In genomic region chr17:87202490-87202889, GRCm38 (mm10) we compare ENCODE assay signal across 9 mouse cellular contexts.
DNase-seq lines count a peak whose midpoint lies in the region; ATAC-seq lines count a peak whose summit lies in the region.
"Had no signal": no experiment of that assay in that cellular context is flagged by ENCODE, and none has a peak within 500 bp of the region (broad histone marks: within the 10 kb centered on the region; RNA-seq: fewer than 3 reads in every experiment).

No protein-coding gene starts in this region.

- peak overlapping the region; percentile 3; the same call in 1 of the 2 replicates for H3K9ac ChIP-seq in hindbrain, embryonic 16.5 days (ENCODE audit: low read depth, low read length)
- H3K9ac ChIP-seq in liver, embryonic 11.5 days (ENCODE audit: low read depth, low read length) = no peak overlapping the region
- H3K9ac ChIP-seq in neural tube, embryonic 13.5 days = 0 out of 2 replicates have a peak overlapping the region, but pooled peaks have one; percentile 43
- H3K9ac ChIP-seq: neural tube, embryonic 12.5 days had no signal

- H3K4me2 ChIP-seq in hindbrain, embryonic 16.5 days (ENCODE audit: low read length) = no peak overlapping the region
- no peak overlapping the region for H3K4me2 ChIP-seq in liver, embryonic 11.5 days
- H3K4me2 ChIP-seq in neural tube, embryonic 13.5 days = no peak overlapping the region
- H3K4me2 ChIP-seq: neural tube, embryonic 12.5 days had no signal

- no peaks in the 10 kb centered on the region for H3K9me3 ChIP-seq in hindbrain, embryonic 16.5 days (ENCODE audit: control insufficient read depth, low read length)
- no peaks in the 10 kb centered on the region for H3K9me3 ChIP-seq in liver, embryonic 11.5 days (ENCODE audit: control insufficient read depth, low read length)
- H3K9me3 ChIP-seq in neural tube, embryonic 13.5 days = no peaks in the 10 kb centered on the region
- H3K9me3 ChIP-seq: neural tube, embryonic 12.5 days had no signal

- WGBS in hindbrain, embryonic 16.5 days = 46% methylated on average over 6 of the region's 6 CpGs
- WGBS in liver, embryonic 11.5 days = 13% methylated on average over 6 of the region's 6 CpGs
- 39% methylated on average over 6 of the region's 6 CpGs for WGBS in neural tube, embryonic 13.5 days

- no peaks in the 10 kb centered on the region for H3K36me3 ChIP-seq in hindbrain, embryonic 16.5 days (ENCODE audit: control insufficient read depth, insufficient read depth, low read length)
- no peaks in the 10 kb centered on the region for H3K36me3 ChIP-seq in liver, embryonic 11.5 days (ENCODE audit: control insufficient read depth, insufficient read depth, low read length)
- H3K36me3 ChIP-seq in neural tube, embryonic 13.5 days = no peaks in the 10 kb centered on the region
- H3K36me3 ChIP-seq: neural tube, embryonic 12.5 days had no signal

- peaks cover 11% of the 10 kb centered on the region for H3K4me1 ChIP-seq in hindbrain, embryonic 16.5 days (ENCODE audit: control insufficient read depth, insufficient read depth, low read depth, low read length)
- H3K4me1 ChIP-seq in liver, embryonic 11.5 days (replicated peaks; ENCODE audit: control insufficient read depth, insufficient read depth, low read length) = peaks cover 15% of the 10 kb centered on the region; the same call in 1 of the 2 replicates
- peaks cover 37% of the 10 kb centered on the region for H3K4me1 ChIP-seq in neural tube, embryonic 13.5 days (replicated peaks)

- no peaks in the 10 kb centered on the region; the same call in 1 of the 2 replicates for H3K27me3 ChIP-seq in hindbrain, embryonic 16.5 days (replicated peaks; ENCODE audit: control insufficient read depth, insufficient read depth, low read length)
- H3K27me3 ChIP-seq in liver, embryonic 11.5 days (replicated peaks; ENCODE audit: control insufficient read depth, insufficient read depth, low read length) = no peaks in the 10 kb centered on the region
- no peaks in the 10 kb centered on the region; the same call in 1 of the 2 replicates for H3K27me3 ChIP-seq in neural tube, embryonic 13.5 days
- H3K27me3 ChIP-seq: neural tube, embryonic 12.5 days had no signal

- no peak overlapping the region for H3K4me3 ChIP-seq in hindbrain, embryonic 16.5 days (ENCODE audit: low read length)
- H3K4me3 ChIP-seq in liver, embryonic 11.5 days (ENCODE audit: low read depth, low read length) = no peak overlapping the region
- no peak overlapping the region for H3K4me3 ChIP-seq in neural tube, embryonic 13.5 days
- H3K4me3 ChIP-seq: neural tube, embryonic 12.5 days had no signal

- H3K27ac ChIP-seq in hindbrain, embryonic 16.5 days (ENCODE audit: low read depth, low read length) = no peak overlapping the region
- H3K27ac ChIP-seq in liver, embryonic 11.5 days (ENCODE audit: low read depth, low read length) = no peak overlapping the region
- peak overlapping the region; percentile 64; the same call in 1 of the 2 replicates for H3K27ac ChIP-seq in neural tube, embryonic 13.5 days (replicated peaks)
- H3K27ac ChIP-seq: neural tube, embryonic 12.5 days had no signal

- DNase-seq in adrenal gland, adult (ENCODE audit: inconsistent age in 2 of 2, low spot score in 1 of 2) = peak; percentile 91 to 96
- peak; percentile 59 for DNase-seq in gastrocnemius, adult 18-20 months (ENCODE audit: low spot score)
- DNase-seq in liver, embryonic 11.5 days (ENCODE audit: low spot score) = no peak
- DNase-seq in urinary bladder, adult 2 months (ENCODE audit: low spot score) = peak; percentile 40
- no peak for DNase-seq in frontal cortex, postnatal 36 days (ENCODE audit: low spot score in 2 of 2)

- ATAC-seq in CD4-positive, CD25-positive, alpha-beta regulatory T cell, adult 4 months = peak; percentile 65
- no peak for ATAC-seq in hindbrain, embryonic 16.5 days
- ATAC-seq in liver, embryonic 11.5 days (replicated peaks; ENCODE audit: low FRiP score) = peak; percentile 46; the same call in 1 of the 2 replicates
- no peak for ATAC-seq in neural tube, embryonic 13.5 days (ENCODE audit: low read depth)

Comparison
In these comparisons a context has a peak if more than half of its experiments do, and no peak if none do; other contexts are left out.
1. ATAC-seq: peak in CD4-positive, CD25-positive, alpha-beta regulatory T cell, adult 4 months (single experiment) and liver, embryonic 11.5 days (single experiment); none in hindbrain, embryonic 16.5 days (single experiment) and neural tube, embryonic 13.5 days (single experiment).
2. DNase-seq: peak in adrenal gland, adult (2 of 2), gastrocnemius, adult 18-20 months (single experiment) and urinary bladder, adult 2 months (single experiment); none in liver, embryonic 11.5 days (single experiment) and frontal cortex, postnatal 36 days (0 of 2).